Mouse (Mus musculus) left cerebral cortex, postnatal 25 days (tissue): ENCODE results near the gene Ikzf3. TPM values are rescaled to one million over a fixed set of nuclear protein-coding genes. Genes with fewer than 3 reads are reported as not detected.
A peak's percentile ranks its signal among the peaks of the same experiment; 100 is the strongest.

Experiments
- DNase-seq, 2 experiments: peaks; one replicate each; pipeline ENCODE4 v3.0.0; 2022; ENCODE audit warnings: low spot score in 2 of 2, mixed read lengths in 1 of 2
- intact Hi-C: fragments of 180-260 bp; cut with DNase I; formaldehyde crosslinking; loops from one replicate; pipeline ENCODE4 v1.15.1; 2025
- total RNA-seq, 2 experiments: library from RNA; stranded (reverse); gene quantifications; 2 replicates each; pipeline ENCODE4 v1.2.3; 2021

The Ikzf3 gene
- total RNA-seq, 2 experiments from 2014 or later = 0.78 TPM; not detected in 1

GRCm38 (mm10) chr11:98479940-98480497 is 65.8 kb downstream of the Ikzf3 start:
- intact Hi-C loops = loop anchor here (5.0 kb wide), 1 partner anchor 162 kb away; no protein-coding TSS in a partner anchor

GRCm38 (mm10) chr11:98479026-98479939 is 66.5 kb downstream of the Ikzf3 start:
- DNase-seq = no peak
- intact Hi-C loops = no loop called here

More at GRCm38 (mm10) chr11:98479940-98480497, 65.8 kb downstream of the Ikzf3 start:
- no peak for DNase-seq

GRCm38 (mm10) chr11:98477011-98477701 is 68.7 kb downstream of the Ikzf3 start:
- no peak for DNase-seq
- intact Hi-C loops = no loop called here

GRCm38 (mm10) chr11:98476434-98476807 is 69.4 kb downstream of the Ikzf3 start:
- DNase-seq = no peak
- intact Hi-C loops = no loop called here

DNA sequence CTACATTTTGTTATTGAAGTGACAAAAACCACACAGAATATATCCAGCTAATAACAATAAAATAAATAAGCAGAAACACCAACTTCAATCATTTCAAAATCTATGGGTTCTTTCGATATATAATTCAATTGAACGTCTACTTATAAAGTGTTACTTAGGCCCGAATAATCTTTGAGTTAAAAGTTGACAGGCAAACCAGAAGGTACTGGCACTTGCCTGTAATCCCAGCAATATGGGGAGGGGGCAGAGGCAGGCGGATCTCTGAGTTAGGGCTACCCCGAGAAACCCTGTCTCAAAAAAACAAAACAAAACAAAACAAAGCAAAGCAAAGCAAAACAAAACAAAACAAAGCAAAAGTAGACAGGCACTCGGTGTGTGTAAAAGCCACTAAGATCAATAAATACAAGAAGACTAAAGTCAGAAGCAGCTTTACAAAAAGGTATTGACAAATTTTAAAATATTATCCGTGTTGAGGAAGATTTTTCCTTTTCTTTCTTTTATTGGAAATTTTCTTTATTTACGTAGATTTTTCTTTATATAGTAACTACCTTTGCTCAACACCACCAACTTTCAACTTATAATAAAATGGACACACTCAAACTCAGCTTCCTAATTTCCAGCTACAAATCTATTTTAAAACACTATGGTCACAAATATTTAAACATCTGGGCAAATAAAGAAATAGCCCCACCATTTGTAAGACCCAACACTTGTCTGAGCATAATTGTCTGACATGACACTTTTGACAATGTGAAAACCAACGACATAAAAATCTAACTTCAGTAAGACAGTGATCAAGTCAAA is 70.0 kb downstream of the Ikzf3 start:
- DNase-seq = no peak

GRCm38 (mm10) chr11:98474967-98475366 is 70.9 kb downstream of the Ikzf3 start:
- no peak for DNase-seq
- intact Hi-C loops = no loop called here

More for the DNA sequence above, 70.0 kb downstream of the Ikzf3 start:
- intact Hi-C loops = no loop called here

GRCm38 (mm10) chr11:98473916-98474479 is 71.8 kb downstream of the Ikzf3 start:
- intact Hi-C loops = no loop called here
- no peak for DNase-seq

DNA sequence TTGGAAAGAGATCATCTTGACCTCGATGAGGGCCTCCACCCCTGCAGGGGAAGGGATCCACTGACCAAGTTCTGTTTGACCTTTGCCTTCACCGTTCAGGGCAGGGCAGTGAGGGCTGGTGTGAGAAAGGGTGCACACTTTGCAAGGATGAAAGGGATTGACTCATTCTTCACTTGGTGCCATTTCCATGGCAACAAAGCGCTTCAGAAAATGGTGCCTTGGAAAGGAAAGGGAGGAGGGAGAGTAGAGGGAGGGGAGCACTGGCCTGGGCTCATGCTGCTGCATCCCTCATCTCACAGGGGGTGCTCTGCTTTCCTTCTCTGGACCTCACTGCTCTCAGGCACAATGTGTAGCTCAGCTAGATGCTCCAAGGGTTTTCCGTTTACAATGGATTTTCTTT is 73.1 kb downstream of the Ikzf3 start:
- intact Hi-C loops = no loop called here

GRCm38 (mm10) chr11:98470795-98471194 is 75.0 kb downstream of the Ikzf3 start:
- intact Hi-C loops = no loop called here
- DNase-seq = no peak

More for the DNA sequence above, 73.1 kb downstream of the Ikzf3 start:
- no peak for DNase-seq

- no peak for DNase-seq
- intact Hi-C loops = no loop called here
Observed at GRCm38 (mm10) chr11:98469761-98470714, 75.8 kb downstream of the Ikzf3 start.

GRCm38 (mm10) chr11:98464516-98464915 is 81.3 kb downstream of the Ikzf3 start:
- intact Hi-C loops = no loop called here
- peak in 1 of 2 experiments; percentile 15 for DNase-seq

DNA sequence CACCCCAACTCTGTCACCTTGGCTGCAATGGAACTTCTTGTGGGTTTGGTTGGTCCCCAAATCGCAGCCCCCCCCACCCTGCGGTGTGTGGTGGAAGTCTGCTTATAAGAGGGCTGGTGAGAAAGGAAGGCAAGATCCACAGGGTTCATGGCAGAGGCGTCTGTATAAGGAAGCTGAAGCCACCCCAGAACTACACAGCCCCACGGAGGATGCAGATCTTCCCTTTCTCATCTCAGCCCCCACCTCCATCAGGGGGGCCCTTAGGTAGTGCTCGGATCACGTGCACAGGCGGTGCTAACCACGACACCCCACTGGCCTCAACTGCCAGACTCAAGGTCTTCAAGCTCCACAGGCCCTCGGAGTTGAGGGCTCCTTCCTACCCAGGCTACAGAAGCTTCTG is 81.9 kb downstream of the Ikzf3 start:
- intact Hi-C loops = no loop called here
- DNase-seq = no peak

DNA sequence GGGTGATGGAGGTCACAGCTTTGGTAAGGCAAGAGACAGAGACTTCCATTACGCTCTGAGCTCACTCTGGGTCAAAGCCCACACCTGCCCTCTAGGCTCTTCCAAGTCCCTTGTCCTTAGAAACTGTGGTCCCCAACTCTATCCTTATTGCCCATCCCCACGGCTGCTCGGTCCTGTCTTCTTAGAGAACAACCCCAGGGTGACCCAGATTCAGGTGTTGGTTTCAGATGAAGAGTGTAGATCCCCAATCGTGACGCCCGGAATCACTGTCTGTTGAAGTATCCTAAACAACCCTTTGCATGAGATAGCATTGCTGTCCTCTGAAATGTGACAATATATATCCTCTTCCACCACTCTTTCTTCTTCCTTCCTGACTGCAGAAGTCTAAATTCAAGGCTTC is 83.6 kb downstream of the Ikzf3 start:
- intact Hi-C loops = no loop called here
- no peak for DNase-seq

- no peak for DNase-seq
- intact Hi-C loops = no loop called here
Observed at GRCm38 (mm10) chr11:98461109-98461720, 84.6 kb downstream of the Ikzf3 start.

DNA sequence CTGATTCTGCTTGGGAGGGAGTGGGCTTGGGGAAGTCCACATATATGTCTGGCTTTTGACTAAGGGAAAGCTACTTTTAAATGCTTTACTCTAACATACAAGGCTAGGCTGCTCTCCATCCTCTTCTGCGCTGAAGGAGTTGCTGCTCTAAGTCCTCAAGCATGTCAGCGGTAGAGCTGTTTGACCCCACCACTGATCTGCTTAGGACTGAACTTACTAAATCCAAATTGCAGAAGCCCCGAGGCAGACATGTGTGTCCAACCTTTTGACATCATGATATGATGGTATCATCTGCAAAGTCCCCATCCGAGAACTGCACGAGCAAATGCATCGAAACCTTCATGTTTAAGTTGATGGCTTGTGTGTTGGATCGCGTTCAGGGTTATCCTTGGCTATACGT is 86.0 kb downstream of the Ikzf3 start:
- DNase-seq = no peak
- intact Hi-C loops = loop anchor here (5.0 kb wide), 1 partner anchor 213 kb away; no protein-coding TSS in a partner anchor

DNA sequence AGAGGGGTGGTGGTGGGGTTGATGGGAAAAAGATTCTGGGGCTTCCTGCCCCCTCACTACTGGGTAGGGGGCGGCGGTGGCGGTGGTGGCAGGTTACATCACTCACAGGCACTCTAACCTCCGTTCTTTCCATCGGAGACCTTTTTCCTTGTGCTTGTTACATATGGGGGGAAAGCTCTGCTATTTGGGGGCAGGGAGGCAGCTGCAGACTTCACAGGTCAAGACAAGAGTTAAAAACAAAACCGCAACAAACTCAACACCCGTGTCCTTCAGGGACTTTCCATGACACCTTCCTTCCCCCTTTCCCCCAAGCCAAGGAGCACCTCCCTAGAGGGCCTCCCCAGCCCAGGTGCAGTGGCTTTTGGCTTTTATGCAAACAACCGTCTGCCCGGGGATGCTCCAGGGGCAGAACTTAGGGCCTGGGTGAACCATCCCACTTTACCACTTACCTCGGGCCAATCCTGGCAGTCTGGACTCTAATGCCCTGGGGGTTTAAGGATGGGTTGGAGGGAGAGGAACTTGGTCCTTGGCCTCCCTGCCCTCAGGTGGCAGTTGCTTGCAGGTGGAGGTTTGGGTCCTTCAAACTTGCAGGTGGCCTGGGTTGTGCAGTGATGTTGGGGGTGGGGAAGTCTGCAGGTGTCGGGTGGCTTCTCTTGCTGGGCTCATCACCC is 86.6 kb downstream of the Ikzf3 start:
- intact Hi-C loops = loop anchor here (5.0 kb wide), 1 partner anchor 212 kb away; no protein-coding TSS in a partner anchor
- no peak for DNase-seq
